Mouse (Mus musculus): ENCODE data around the gene Neurl4. TPM values are rescaled to one million over a fixed set of nuclear protein-coding genes. Genes with fewer than 3 reads are reported as not detected.
A peak's percentile ranks its signal among the peaks of the same experiment; 100 is the strongest.

Neurl4 gene
- polyA plus RNA-seq, 1 experiment from 2014 or later, result 16.7 TPM

DNA sequence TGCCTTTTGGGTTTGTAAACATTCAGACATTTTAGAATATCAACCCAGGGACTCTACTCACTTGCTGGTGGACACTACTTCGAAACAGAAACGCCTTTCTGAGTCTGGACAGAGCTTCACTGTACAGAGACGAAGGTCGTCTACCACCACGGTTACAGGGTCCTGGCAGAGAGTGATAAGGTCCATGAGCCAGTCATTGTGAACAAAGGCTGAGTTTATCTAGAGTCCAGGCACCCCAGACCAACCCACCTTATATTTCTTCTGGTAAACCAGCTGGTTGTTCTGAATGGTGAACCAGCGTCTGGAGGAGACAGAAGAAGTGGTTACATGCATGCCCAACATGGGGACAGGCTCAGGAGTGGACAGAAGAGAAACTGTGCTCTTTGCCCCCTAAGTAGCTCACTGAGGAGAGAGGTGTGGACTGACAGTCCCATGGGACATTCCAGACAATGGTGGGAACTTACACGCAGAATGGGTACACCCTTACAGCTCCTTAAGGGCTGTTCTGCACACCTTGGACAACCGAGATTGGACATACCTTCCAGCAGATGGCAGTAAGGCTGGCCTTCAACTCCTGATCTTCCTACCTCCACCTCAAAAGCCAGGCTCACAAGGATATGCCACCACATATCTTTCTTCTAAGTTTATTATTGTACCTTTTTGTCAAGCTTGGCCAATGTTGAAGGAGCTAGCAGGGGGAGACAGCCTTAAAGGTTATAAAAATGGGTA, 13.8 kb upstream of the Neurl4 start:
- 73% methylated on average over 8 of the region's 8 CpGs for WGBS

DNA sequence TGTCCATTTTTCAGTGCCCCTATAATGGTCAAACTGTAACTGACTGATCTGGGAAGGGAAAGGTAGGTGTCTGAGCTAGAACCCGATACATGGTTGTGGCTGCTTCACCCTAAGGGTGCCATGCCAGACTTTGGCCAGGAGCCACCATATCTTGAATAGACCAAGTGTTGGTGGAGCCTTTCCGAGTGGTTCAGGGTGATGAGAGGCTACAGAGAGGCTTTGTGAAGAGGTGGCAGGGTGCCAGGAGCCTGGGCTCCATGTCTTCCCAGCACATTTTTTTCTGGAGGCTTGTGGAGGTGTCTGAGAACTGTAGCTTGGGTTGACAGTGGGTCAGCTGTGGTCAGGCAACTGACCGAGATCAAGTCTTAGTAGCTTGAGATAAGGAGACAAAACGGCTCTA, 9.4 kb upstream of the Neurl4 start:
- WGBS, result 68% methylated on average over 4 of the region's 4 CpGs
- no peak for ATAC-seq
- no peak overlapping the region for H3K27ac ChIP-seq (ENCODE audit: low read depth, low read length)
- H3K9me3 ChIP-seq (replicated peaks; ENCODE audit: control insufficient read depth, low read length), result no peaks in the 10 kb centered on the region
- H3K4me2 ChIP-seq (ENCODE audit: low read length), result no peak overlapping the region
- H3K4me3 ChIP-seq (ENCODE audit: low read depth, low read length), result no peak overlapping the region
- no peak overlapping the region for H3K9ac ChIP-seq (ENCODE audit: low read length)
- H3K27me3 ChIP-seq (replicated peaks; ENCODE audit: control insufficient read depth, insufficient read depth, low read length), result no peaks in the 10 kb centered on the region
- no peaks in the 10 kb centered on the region for H3K4me1 ChIP-seq (ENCODE audit: control insufficient read depth, insufficient read depth, low read length)
- H3K36me3 ChIP-seq (ENCODE audit: control insufficient read depth, insufficient read depth, low read length), result no peaks in the 10 kb centered on the region
- peak; percentile 24 for DNase-seq (ENCODE audit: low spot score)

More for the DNA sequence above, 13.8 kb upstream of the Neurl4 start:
- no peak for DNase-seq (ENCODE audit: low spot score)
- H3K4me3 ChIP-seq (ENCODE audit: low read depth, low read length), result no peak overlapping the region
- H3K4me2 ChIP-seq (ENCODE audit: low read length), result no peak overlapping the region
- ATAC-seq, result no peak
- H3K9me3 ChIP-seq (replicated peaks; ENCODE audit: control insufficient read depth, low read length), result no peaks in the 10 kb centered on the region
- no peaks in the 10 kb centered on the region for H3K27me3 ChIP-seq (replicated peaks; ENCODE audit: control insufficient read depth, insufficient read depth, low read length)
- H3K4me1 ChIP-seq (ENCODE audit: control insufficient read depth, insufficient read depth, low read length), result no peaks in the 10 kb centered on the region
- H3K36me3 ChIP-seq (ENCODE audit: control insufficient read depth, insufficient read depth, low read length), result no peaks in the 10 kb centered on the region
- no peak overlapping the region for H3K9ac ChIP-seq (ENCODE audit: low read length)
- no peak overlapping the region for H3K27ac ChIP-seq (ENCODE audit: low read depth, low read length)

- H3K9me3 ChIP-seq (replicated peaks; ENCODE audit: control insufficient read depth, low read length), result no peaks in the 10 kb centered on the region
- H3K27ac ChIP-seq (ENCODE audit: low read depth, low read length), result no peak overlapping the region
- H3K4me1 ChIP-seq (ENCODE audit: control insufficient read depth, insufficient read depth, low read length), result peaks cover 7% of the 10 kb centered on the region; the same call in 1 of the 2 replicates
- no peaks in the 10 kb centered on the region for H3K27me3 ChIP-seq (replicated peaks; ENCODE audit: control insufficient read depth, insufficient read depth, low read length)
- H3K4me2 ChIP-seq (ENCODE audit: low read length), result no peak overlapping the region
- no peak overlapping the region for H3K4me3 ChIP-seq (ENCODE audit: low read depth, low read length)
- WGBS, result 90% methylated on average over 5 of the region's 5 CpGs
- DNase-seq (ENCODE audit: low spot score) (no peak), ATAC-seq (no peak)
- no peaks in the 10 kb centered on the region for H3K36me3 ChIP-seq (ENCODE audit: control insufficient read depth, insufficient read depth, low read length)
- no peak overlapping the region for H3K9ac ChIP-seq (ENCODE audit: low read length)
Measured at GRCm38 (mm10) chr11:69894671-69895070, 6.2 kb upstream of the Neurl4 start.

DNA sequence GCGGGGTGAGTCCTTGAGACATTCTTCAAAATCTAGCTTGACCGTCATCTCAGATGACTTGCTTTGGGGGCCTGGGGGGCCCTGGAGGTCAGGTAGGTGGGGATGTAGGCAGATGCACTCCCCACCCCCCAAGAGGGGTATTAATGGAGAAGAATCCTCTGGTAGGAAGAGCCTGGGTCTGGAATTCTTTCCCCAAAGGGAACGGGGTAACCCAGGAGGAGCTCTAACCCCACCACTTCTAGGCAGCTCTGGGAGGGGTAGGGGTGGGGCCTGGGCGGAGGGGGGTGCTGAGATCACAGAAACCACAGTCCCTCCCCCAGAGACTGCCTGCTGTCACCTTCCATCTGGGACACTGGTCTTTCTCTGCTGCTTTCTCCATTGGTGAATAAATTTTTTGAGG, 5.6 kb upstream of the Neurl4 start, which contains the start of gene Acap1:
TSS of gene Acap1 (minus strand) at position 249 of the 400 bp plus-strand sequence.
- Histone ChIP-seq H3K9ac (ENCODE audit: low read length) (no peak within 1 kb of the TSS), H3K4me1 (ENCODE audit: control insufficient read depth, insufficient read depth, low read length) (peaks cover 10% of the 10 kb centered on the region; the same call in 1 of the 2 replicates), H3K9me3 (replicated peaks; ENCODE audit: control insufficient read depth, low read length) (no peaks in the 10 kb centered on the region), H3K4me2 (ENCODE audit: low read length) (no peak within 1 kb of the TSS), H3K27me3 (replicated peaks; ENCODE audit: control insufficient read depth, insufficient read depth, low read length) (no peaks in the 10 kb centered on the region), H3K27ac (ENCODE audit: low read depth, low read length) (no peak within 1 kb of the TSS), H3K36me3 (ENCODE audit: control insufficient read depth, insufficient read depth, low read length) (no peaks in the 10 kb centered on the region), H3K4me3 (ENCODE audit: low read depth, low read length) (no peak within 1 kb of the TSS)
- ATAC-seq, result no peak
- DNase-seq (ENCODE audit: low spot score), result no peak
- WGBS, result 72% methylated on average over 4 of the region's 4 CpGs

DNA sequence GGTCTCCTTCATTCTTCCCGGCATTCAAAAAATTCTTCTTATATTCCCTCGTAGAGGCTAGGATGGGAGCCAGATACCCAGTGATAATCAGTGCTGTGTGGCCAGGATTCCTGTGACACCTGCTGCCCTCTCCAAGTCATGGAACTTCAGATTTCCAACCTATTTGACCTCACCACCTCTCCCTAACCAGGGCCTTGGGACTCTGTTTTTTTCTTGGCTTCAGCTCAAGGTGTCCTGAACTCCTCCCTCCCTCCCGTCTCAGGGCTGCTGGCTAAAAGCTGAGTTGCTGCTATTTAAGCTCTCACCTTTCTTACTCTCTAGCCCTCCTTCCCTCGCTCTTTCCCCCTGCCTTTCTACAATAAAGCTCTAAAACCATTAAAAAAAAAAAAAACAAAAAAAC, 1.0 kb upstream of the Neurl4 start:
- Histone ChIP-seq H3K4me1 (ENCODE audit: control insufficient read depth, insufficient read depth, low read length) (peaks cover 18% of the 10 kb centered on the region), H3K4me3 (ENCODE audit: low read depth, low read length) (peak overlapping the region; percentile 87), H3K9ac (ENCODE audit: low read length) (peak overlapping the region; percentile 91), H3K4me2 (ENCODE audit: low read length) (peak overlapping the region; percentile 87), H3K27me3 (replicated peaks; ENCODE audit: control insufficient read depth, insufficient read depth, low read length) (no peaks in the 10 kb centered on the region), H3K9me3 (replicated peaks; ENCODE audit: control insufficient read depth, low read length) (no peaks in the 10 kb centered on the region), H3K27ac (ENCODE audit: low read depth, low read length) (no peak overlapping the region), H3K36me3 (ENCODE audit: control insufficient read depth, insufficient read depth, low read length) (peaks cover 14% of the 10 kb centered on the region)
- 20% methylated on average over 4 of the region's 4 CpGs for WGBS
- ATAC-seq (no peak), DNase-seq (ENCODE audit: low spot score) (peak; percentile 34)

- H3K9me3 ChIP-seq (replicated peaks; ENCODE audit: control insufficient read depth, low read length), result no peaks in the 10 kb centered on the region
- peak overlapping the region; percentile 87 for H3K4me2 ChIP-seq (ENCODE audit: low read length)
- H3K4me3 ChIP-seq (ENCODE audit: low read depth, low read length), result peak overlapping the region; percentile 87
- H3K36me3 ChIP-seq (ENCODE audit: control insufficient read depth, insufficient read depth, low read length), result peaks cover 30% of the 10 kb centered on the region
- peak; percentile 99 for DNase-seq (ENCODE audit: low spot score)
- H3K27ac ChIP-seq (ENCODE audit: low read depth, low read length), result peak overlapping the region; percentile 92
- no peaks in the 10 kb centered on the region for H3K27me3 ChIP-seq (replicated peaks; ENCODE audit: control insufficient read depth, insufficient read depth, low read length)
- whole genome bisulfite sequencing, result under 1% methylated on average over 42 of the region's 42 CpGs
- H3K9ac ChIP-seq (ENCODE audit: low read length), result peak overlapping the region; percentile 91
- peaks cover 18% of the 10 kb centered on the region for H3K4me1 ChIP-seq (ENCODE audit: control insufficient read depth, insufficient read depth, low read length)
- peak; percentile 80 for ATAC-seq
Measured at GRCm38 (mm10) chr11:69901406-69901846, 554 bp downstream of the Neurl4 start.

DNA sequence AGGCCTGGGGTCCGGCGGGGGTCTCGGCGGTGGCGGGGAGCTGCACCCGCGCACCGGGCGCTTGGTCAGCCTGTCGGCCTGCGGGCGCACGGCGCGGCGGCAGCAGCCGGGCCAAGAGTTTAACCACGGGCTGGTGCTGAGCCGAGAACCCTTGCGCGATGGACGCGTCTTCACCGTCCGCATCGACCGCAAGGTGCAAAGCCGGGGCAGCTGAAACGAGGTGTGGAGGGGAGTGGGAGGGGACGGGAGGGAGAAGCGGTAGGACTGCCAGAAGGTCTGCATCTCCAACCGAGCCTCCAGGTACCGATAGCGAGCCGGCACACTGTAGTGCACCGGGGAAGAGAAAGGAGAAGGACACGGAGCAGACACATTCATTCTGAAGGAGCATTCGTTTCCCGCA, 1.1 kb downstream of the Neurl4 start:
- peak overlapping the region; percentile 91 for H3K9ac ChIP-seq (ENCODE audit: low read length)
- ATAC-seq (no peak; the same call in 1 of the 2 replicates), DNase-seq (ENCODE audit: low spot score) (no peak)
- no peaks in the 10 kb centered on the region for H3K9me3 ChIP-seq (replicated peaks; ENCODE audit: control insufficient read depth, low read length)
- H3K4me1 ChIP-seq (ENCODE audit: control insufficient read depth, insufficient read depth, low read length), result peaks cover 18% of the 10 kb centered on the region
- peaks cover 36% of the 10 kb centered on the region for H3K36me3 ChIP-seq (ENCODE audit: control insufficient read depth, insufficient read depth, low read length)
- under 1% methylated on average over 34 of the region's 39 CpGs for WGBS
- peak overlapping the region; percentile 87 for H3K4me2 ChIP-seq (ENCODE audit: low read length)
- H3K27me3 ChIP-seq (replicated peaks; ENCODE audit: control insufficient read depth, insufficient read depth, low read length), result no peaks in the 10 kb centered on the region
- peak overlapping the region; percentile 92 for H3K27ac ChIP-seq (ENCODE audit: low read depth, low read length)
- H3K4me3 ChIP-seq (ENCODE audit: low read depth, low read length), result peak overlapping the region; percentile 87

- no peak overlapping the region for H3K27ac ChIP-seq (ENCODE audit: low read depth, low read length)
- H3K27me3 ChIP-seq (replicated peaks; ENCODE audit: control insufficient read depth, insufficient read depth, low read length), result no peaks in the 10 kb centered on the region
- peak overlapping the region; percentile 87 for H3K4me3 ChIP-seq (ENCODE audit: low read depth, low read length)
- peaks cover 18% of the 10 kb centered on the region for H3K4me1 ChIP-seq (ENCODE audit: control insufficient read depth, insufficient read depth, low read length)
- ATAC-seq (no peak), DNase-seq (ENCODE audit: low spot score) (no peak)
- H3K4me2 ChIP-seq (ENCODE audit: low read length), result peak overlapping the region; percentile 87
- WGBS, result 92% methylated on average over 13 of the region's 13 CpGs
- H3K9me3 ChIP-seq (replicated peaks; ENCODE audit: control insufficient read depth, low read length), result no peaks in the 10 kb centered on the region
- H3K36me3 ChIP-seq (ENCODE audit: control insufficient read depth, insufficient read depth, low read length), result peaks cover 46% of the 10 kb centered on the region
- no peak overlapping the region for H3K9ac ChIP-seq (ENCODE audit: low read length)
Measured at GRCm38 (mm10) chr11:69902972-69903371, 2.1 kb downstream of the Neurl4 start.

DNA sequence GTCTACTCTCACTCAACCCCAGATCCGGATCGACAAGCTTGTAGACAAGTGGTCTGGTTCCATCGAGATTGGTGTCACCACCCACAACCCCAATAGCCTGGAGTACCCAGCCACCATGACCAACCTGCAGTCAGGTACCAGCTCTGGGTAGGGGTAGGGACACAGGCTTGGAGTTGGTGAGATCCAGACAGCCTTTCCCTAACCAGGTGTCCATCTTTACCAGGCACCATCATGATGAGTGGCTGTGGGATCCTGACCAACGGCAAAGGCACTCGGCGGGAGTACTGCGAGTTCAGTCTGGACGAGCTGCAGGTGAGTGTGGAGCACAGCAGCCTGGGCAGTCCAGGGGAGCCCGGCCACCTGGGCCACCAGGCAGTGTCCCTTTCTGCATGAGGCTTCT, 3.4 kb downstream of the Neurl4 start:
- Histone ChIP-seq H3K36me3 (ENCODE audit: control insufficient read depth, insufficient read depth, low read length) (peaks cover 59% of the 10 kb centered on the region), H3K27me3 (replicated peaks; ENCODE audit: control insufficient read depth, insufficient read depth, low read length) (no peaks in the 10 kb centered on the region), H3K27ac (ENCODE audit: low read depth, low read length) (no peak overlapping the region), H3K4me3 (ENCODE audit: low read depth, low read length) (no peak overlapping the region), H3K4me1 (ENCODE audit: control insufficient read depth, insufficient read depth, low read length) (peaks cover 15% of the 10 kb centered on the region), H3K4me2 (ENCODE audit: low read length) (no peak overlapping the region), H3K9me3 (replicated peaks; ENCODE audit: control insufficient read depth, low read length) (no peaks in the 10 kb centered on the region), H3K9ac (ENCODE audit: low read length) (no peak overlapping the region)
- 97% methylated on average over 9 of the region's 9 CpGs for WGBS
- ATAC-seq, result no peak
- DNase-seq (ENCODE audit: low spot score), result no peak
